Mouse (Mus musculus) hindbrain, embryonic 11.5 days (tissue): Measurements from ENCODE around the gene Il17re. TPM values are rescaled to one million over a fixed set of nuclear protein-coding genes. Genes with fewer than 3 reads are reported as not detected.

ENCODE experiments used
- ATAC-seq: fragments of 200-750 bp; cut with Nextera tagmentation; 2 replicates; pipeline ENCODE4 v1.8.0; 2017; ENCODE audit warnings: mild to moderate bottlenecking, moderate TSS enrichment, moderate library complexity; ENCODE audit not compliant: low FRiP score
- DNase-seq: peaks from one replicate; pipeline ENCODE4 v3.0.0-alpha.2; 2015; ENCODE audit warnings: low spot score
- H3K27ac ChIP-seq: fragments of 300-500 bp; sonication (generic); 2 replicates; pipeline ENCODE4 v1.5.1; 2014; ENCODE audit warnings: mild to moderate bottlenecking, low read depth, low read length
- H3K27me3 ChIP-seq: fragments of 300-500 bp; sonication (generic); 2 replicates; pipeline ENCODE4 v1.6.1; 2014; ENCODE audit warnings: mild to moderate bottlenecking, low read length, moderate library complexity, mixed read lengths; ENCODE audit not compliant: control insufficient read depth, insufficient read depth
- H3K36me3 ChIP-seq: fragments of 300-500 bp; sonication (generic); 2 replicates; pipeline ENCODE4 v1.6.1; 2014; ENCODE audit warnings: mild to moderate bottlenecking, low read length, moderate library complexity, mixed read lengths; ENCODE audit not compliant: control insufficient read depth, insufficient read depth
- H3K4me1 ChIP-seq: fragments of 300-500 bp; sonication (generic); replicated peaks from 2 replicates; pipeline ENCODE4 v1.6.1; 2014; ENCODE audit warnings: low read length, mixed read lengths; ENCODE audit not compliant: control insufficient read depth, insufficient read depth
- H3K4me2 ChIP-seq: fragments of 300-500 bp; sonication (generic); replicated peaks from 2 replicates; pipeline ENCODE4 v1.6.1; 2014; ENCODE audit warnings: mild to moderate bottlenecking, low read depth, low read length
- H3K4me3 ChIP-seq: fragments of 300-500 bp; sonication (generic); 2 replicates; pipeline ENCODE4 v1.5.1; 2014; ENCODE audit warnings: low read depth, low read length
- H3K9ac ChIP-seq: fragments of 300-500 bp; sonication (generic); 2 replicates; pipeline ENCODE4 v1.6.1; 2014; ENCODE audit warnings: low read depth, low read length
- H3K9me3 ChIP-seq: fragments of 300-500 bp; sonication (generic); 2 replicates; pipeline ENCODE4 v1.6.1; 2016; ENCODE audit warnings: low read length; ENCODE audit not compliant: control insufficient read depth
- WGBS: fragments of 180-500 bp; shearing (Covaris S2); extraction: QIAGEN DNeasy Blood & Tissue Kit; methylation state at CpG from one replicate; pipeline ENCODE4 v1.1.7; 2014; 5-methylcytosine and 5-hydroxymethylcytosine counted together
- polyA plus RNA-seq: library from polyadenylated mRNA; unstranded; fragments of >200 nt; fragmentation: Nextera tagmentation; extraction: Ambion mirVana; gene quantifications from 2 replicates; pipeline ENCODE4 v1.2.1, GENCODE M21; 2014

Gene Il17re
- polyA plus RNA-seq, 1 experiment from 2014 or later: 0.88 TPM

GRCm38 (mm10) chr6:113473246-113473645 lies 15.0 kb downstream of the Il17re start:
- no peak overlapping the region for H3K27ac ChIP-seq
- no peaks in the 10 kb centered on the region for H3K9me3 ChIP-seq
- WGBS: 91% methylated on average over 2 of the region's 2 CpGs
- H3K4me1 ChIP-seq: no peaks in the 10 kb centered on the region
- ATAC-seq: no peak
- H3K27me3 ChIP-seq: peaks cover 19% of the 10 kb centered on the region
- no peak overlapping the region for H3K9ac ChIP-seq
- H3K36me3 ChIP-seq: no peaks in the 10 kb centered on the region
- no peak overlapping the region for H3K4me2 ChIP-seq
- DNase-seq: no peak
- H3K4me3 ChIP-seq: no peak overlapping the region

GRCm38 (mm10) chr6:113473715-113474114 lies 15.4 kb downstream of the Il17re start:
- peaks cover 17% of the 10 kb centered on the region for H3K27me3 ChIP-seq
- no peak for DNase-seq
- H3K36me3 ChIP-seq: no peaks in the 10 kb centered on the region

GRCm38 (mm10) chr6:113477353-113477752 lies 19.1 kb downstream of the Il17re start:
- Histone ChIP-seq H3K9ac (no peak overlapping the region), H3K9me3 (no peaks in the 10 kb centered on the region), H3K36me3 (no peaks in the 10 kb centered on the region), H3K27ac (no peak overlapping the region), H3K27me3 (no peaks in the 10 kb centered on the region), H3K4me1 (no peaks in the 10 kb centered on the region; the same call in 1 of the 2 replicates), H3K4me2 (no peak overlapping the region), H3K4me3 (no peak overlapping the region)
- DNase-seq: peak; percentile 40
- peak; percentile 74 for ATAC-seq
- 38% methylated on average over 7 of the region's 7 CpGs for WGBS

More at GRCm38 (mm10) chr6:113473715-113474114, 15.4 kb downstream of the Il17re start:
- Histone ChIP-seq H3K4me1 (no peaks in the 10 kb centered on the region), H3K27ac (no peak overlapping the region), H3K4me3 (no peak overlapping the region), H3K9me3 (no peaks in the 10 kb centered on the region), H3K4me2 (no peak overlapping the region), H3K9ac (no peak overlapping the region)
- 88% methylated on average over 6 of the region's 6 CpGs for WGBS
- no peak for ATAC-seq

- no peaks in the 10 kb centered on the region for H3K36me3 ChIP-seq
- no peak overlapping the region for H3K27ac ChIP-seq
- no peaks in the 10 kb centered on the region for H3K27me3 ChIP-seq
- no peak overlapping the region for H3K4me2 ChIP-seq
- no peak overlapping the region for H3K4me3 ChIP-seq
- ATAC-seq: no peak
- 82% methylated on average over 10 of the region's 10 CpGs for WGBS
- no peak overlapping the region for H3K9ac ChIP-seq
- no peak for DNase-seq
- no peaks in the 10 kb centered on the region for H3K9me3 ChIP-seq
- peaks cover 2% of the 10 kb centered on the region; the same call in 1 of the 2 replicates for H3K4me1 ChIP-seq
These were observed 20.6 kb downstream of the Il17re start for GRCm38 (mm10) chr6:113478906-113479305.

GRCm38 (mm10) chr6:113480555-113481373 lies 22.5 kb downstream of the Il17re start:
- Histone ChIP-seq H3K27me3 (no peaks in the 10 kb centered on the region), H3K9ac (no peak overlapping the region), H3K9me3 (no peaks in the 10 kb centered on the region), H3K27ac (no peak overlapping the region), H3K36me3 (no peaks in the 10 kb centered on the region), H3K4me2 (no peak overlapping the region), H3K4me3 (no peak overlapping the region), H3K4me1 (peaks cover 3% of the 10 kb centered on the region; the same call in 1 of the 2 replicates)
- no peak for ATAC-seq
- no peak for DNase-seq
- WGBS: 65% methylated on average over 18 of the region's 18 CpGs

DNA sequence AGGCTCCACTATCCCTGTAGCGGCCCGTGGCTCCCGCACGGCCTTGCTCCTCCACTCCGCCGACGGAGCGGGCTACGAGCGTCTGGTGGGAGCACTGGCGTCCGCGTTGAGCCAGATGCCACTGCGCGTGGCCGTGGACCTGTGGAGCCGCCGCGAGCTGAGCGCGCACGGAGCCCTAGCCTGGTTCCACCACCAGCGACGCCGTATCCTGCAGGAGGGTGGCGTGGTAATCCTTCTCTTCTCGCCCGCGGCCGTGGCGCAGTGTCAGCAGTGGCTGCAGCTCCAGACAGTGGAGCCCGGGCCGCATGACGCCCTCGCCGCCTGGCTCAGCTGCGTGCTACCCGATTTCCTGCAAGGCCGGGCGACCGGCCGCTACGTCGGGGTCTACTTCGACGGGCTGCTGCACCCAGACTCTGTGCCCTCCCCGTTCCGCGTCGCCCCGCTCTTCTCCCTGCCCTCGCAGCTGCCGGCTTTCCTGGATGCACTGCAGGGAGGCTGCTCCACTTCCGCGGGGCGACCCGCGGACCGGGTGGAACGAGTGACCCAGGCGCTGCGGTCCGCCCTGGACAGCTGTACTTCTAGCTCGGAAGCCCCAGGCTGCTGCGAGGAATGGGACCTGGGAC lies 24.3 kb downstream of the Il17re start:
- no peaks in the 10 kb centered on the region for H3K36me3 ChIP-seq
- peak overlapping the region; percentile 86 for H3K4me2 ChIP-seq
- H3K9me3 ChIP-seq: no peaks in the 10 kb centered on the region
- peaks cover 3% of the 10 kb centered on the region; the same call in 1 of the 2 replicates for H3K4me1 ChIP-seq
- WGBS: 2% methylated on average over 64 of the region's 65 CpGs
- no peaks in the 10 kb centered on the region for H3K27me3 ChIP-seq
- peak overlapping the region; percentile 78 for H3K9ac ChIP-seq
- ATAC-seq: peak; percentile 67
- peak overlapping the region; percentile 90 for H3K27ac ChIP-seq
- peak overlapping the region; percentile 66 for H3K4me3 ChIP-seq
- DNase-seq: peak; percentile 65

DNA sequence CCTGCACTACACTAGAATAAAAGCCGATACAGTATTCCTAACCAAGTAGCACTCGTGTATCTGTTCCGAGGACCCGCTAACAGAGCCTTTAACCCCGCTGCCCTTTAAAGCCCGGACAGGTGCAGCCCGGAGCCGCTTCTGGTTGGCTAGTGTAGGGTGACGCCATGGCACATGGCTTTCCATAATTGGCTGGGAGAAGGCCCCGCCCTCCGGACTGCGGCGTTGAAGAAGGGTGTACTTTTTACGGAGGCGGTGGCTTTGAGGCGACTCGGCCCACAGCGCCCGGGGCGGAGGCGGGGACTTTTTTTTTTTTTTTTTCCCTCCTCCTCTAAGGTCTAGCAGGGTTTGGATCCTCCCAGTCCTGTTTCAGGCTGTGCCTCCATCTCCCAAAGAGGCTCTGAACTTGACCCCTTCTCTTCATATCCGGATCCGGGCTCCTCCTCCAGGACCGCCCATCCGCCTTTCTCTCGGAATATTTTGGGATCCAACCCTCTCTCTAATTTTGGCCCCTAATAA lies 24.9 kb downstream of the Il17re start, which contains the start of gene Creld1:
Gene Creld1, plus strand, starts transcription at position 198 of the 516 bp plus-strand sequence.
- DNase-seq (peak; percentile 94), ATAC-seq (peak; percentile 97)
- no peaks in the 10 kb centered on the region for H3K27me3 ChIP-seq
- H3K27ac ChIP-seq: peak within 1 kb of the TSS; percentile 90
- no peaks in the 10 kb centered on the region for H3K9me3 ChIP-seq
- no peaks in the 10 kb centered on the region for H3K36me3 ChIP-seq
- H3K9ac ChIP-seq: peak within 1 kb of the TSS; percentile 78
- peak within 1 kb of the TSS; percentile 66 for H3K4me3 ChIP-seq
- H3K4me1 ChIP-seq: peaks cover 3% of the 10 kb centered on the region; the same call in 1 of the 2 replicates
- H3K4me2 ChIP-seq: peak within 1 kb of the TSS; percentile 86
- under 1% methylated on average over 26 of the region's 26 CpGs for WGBS

- Histone ChIP-seq H3K4me3 (peak overlapping the region; percentile 66), H3K9ac (peak overlapping the region; percentile 75), H3K27ac (peak overlapping the region; percentile 90), H3K36me3 (no peaks in the 10 kb centered on the region), H3K4me1 (peaks cover 3% of the 10 kb centered on the region; the same call in 1 of the 2 replicates), H3K4me2 (peak overlapping the region; percentile 86), H3K27me3 (no peaks in the 10 kb centered on the region), H3K9me3 (no peaks in the 10 kb centered on the region)
- 12% methylated on average over 10 of the region's 10 CpGs for WGBS
- DNase-seq: peak; percentile 61
- ATAC-seq: peak; percentile 67
These were observed 25.4 kb downstream of the Il17re start for GRCm38 (mm10) chr6:113483729-113484128.
